Mouse (Mus musculus): ENCODE results near the gene Olfr666. TPM values are rescaled to one million over a fixed set of nuclear protein-coding genes. Genes with fewer than 3 reads are reported as not detected.
"Not testable (repeated sequence)": the region's sequence is repeated elsewhere in the genome, so short reads cannot be mapped to it uniquely, and the experiment has no call there.

Gene Olfr666
- not detected in 2 replicates for polyA plus RNA-seq (2012; rRNA removed)

DNA sequence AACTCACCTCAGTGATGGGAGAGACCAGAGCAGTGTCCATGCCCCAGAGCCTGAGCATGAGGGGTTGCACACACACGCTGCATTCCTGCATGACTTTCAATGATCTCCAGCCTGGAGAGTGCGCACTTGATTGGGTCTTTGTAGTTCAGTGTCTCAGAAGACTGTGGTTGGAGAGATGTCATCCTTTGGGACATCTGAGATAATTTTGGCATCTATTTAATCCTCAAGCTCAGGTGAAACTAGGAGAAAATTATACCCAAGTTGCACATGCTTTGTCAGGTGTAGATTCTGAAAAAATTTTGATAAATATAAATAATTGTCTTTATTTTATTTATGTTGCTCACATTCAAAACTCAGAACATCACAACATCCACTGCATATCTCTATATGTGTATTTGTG, at the start of gene Olfr666:
TSS of gene Olfr666 (minus strand) at position 101 of the 400 bp plus-strand sequence.
- DNase-seq, result no peak
- 78% methylated on average over 2 of the region's 2 CpGs for WGBS
- no peaks in the 10 kb centered on the region for H3K4me1 ChIP-seq (ENCODE audit: control insufficient read depth, insufficient read depth, low read length)
- TF ChIP-seq POLR2A (IDR thresholded peaks at IDR 0.05; ENCODE audit: borderline replicate concordance, extremely low read depth, low read depth, low read length), result no peak
- no peak for TF ChIP-seq CTCF (IDR thresholded peaks at IDR 0.05; ENCODE audit: insufficient read depth, low read length)
- H3K4me3 ChIP-seq (replicated peaks; ENCODE audit: extremely low read depth, low read depth, low read length), result no peak within 1 kb of the TSS

DNA sequence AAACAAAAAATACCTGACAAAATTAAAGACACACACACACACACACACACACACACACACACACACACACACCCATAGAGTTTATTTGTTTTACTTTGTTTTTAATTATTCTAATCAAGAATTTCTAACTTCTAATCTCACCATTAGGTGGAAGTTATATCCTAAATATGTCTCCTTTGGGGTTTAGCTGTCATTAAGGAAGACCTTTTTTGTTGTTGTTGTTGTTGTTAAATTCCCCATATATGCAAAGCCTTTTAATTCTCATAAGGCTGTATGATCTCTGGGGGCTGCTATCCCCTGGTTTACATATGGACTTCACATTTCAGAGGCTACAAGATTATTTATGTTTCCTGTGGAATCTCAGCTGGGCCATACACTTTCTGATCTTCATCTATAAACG, 38.2 kb upstream of the Olfr666 start, which contains the start of gene Olfr669:
TSS of gene Olfr669 (plus strand) at position 301 of the 400 bp plus-strand sequence.
- no peak for DNase-seq
- no peaks in the 10 kb centered on the region for H3K4me1 ChIP-seq (ENCODE audit: control insufficient read depth, insufficient read depth, low read length)
- no peak for TF ChIP-seq CTCF (IDR thresholded peaks at IDR 0.05; ENCODE audit: insufficient read depth, low read length)
- no peak for TF ChIP-seq POLR2A (IDR thresholded peaks at IDR 0.05; ENCODE audit: borderline replicate concordance, extremely low read depth, low read depth, low read length)
- no peak within 1 kb of the TSS for H3K4me3 ChIP-seq (replicated peaks; ENCODE audit: extremely low read depth, low read depth, low read length)
- 72% methylated on average over 1 of the region's 1 CpGs for WGBS

DNA sequence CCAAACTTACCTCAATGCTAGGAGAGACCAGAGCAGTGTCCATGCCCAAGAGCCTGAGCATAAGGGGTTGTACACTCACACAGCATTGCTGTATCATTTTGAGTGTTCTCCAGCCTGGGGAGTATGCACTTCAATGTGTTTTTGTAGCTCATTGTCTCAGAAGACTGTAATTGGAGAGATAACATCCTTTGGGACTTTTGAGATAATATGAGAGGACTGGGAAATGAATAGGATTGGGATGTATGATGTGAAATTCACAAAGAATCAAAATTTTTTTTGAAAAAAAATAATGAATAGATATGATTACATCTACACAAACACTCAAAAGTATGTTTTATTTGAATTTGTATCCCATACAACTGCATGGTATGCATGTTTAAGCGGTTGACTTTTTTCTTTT, 32.2 kb upstream of the Olfr666 start, which contains the start of gene Olfr668:
TSS of gene Olfr668 (minus strand) at position 101 of the 400 bp plus-strand sequence.
- WGBS, result 60% methylated on average over 1 of the region's 1 CpGs
- H3K4me1 ChIP-seq (ENCODE audit: control insufficient read depth, insufficient read depth, low read length), result no peaks in the 10 kb centered on the region
- TF ChIP-seq POLR2A (IDR thresholded peaks at IDR 0.05; ENCODE audit: borderline replicate concordance, extremely low read depth, low read depth, low read length) (no peak), CTCF (IDR thresholded peaks at IDR 0.05; ENCODE audit: insufficient read depth, low read length) (no peak)
- H3K4me3 ChIP-seq (replicated peaks; ENCODE audit: extremely low read depth, low read depth, low read length), result no peak within 1 kb of the TSS
- DNase-seq, result no peak

DNA sequence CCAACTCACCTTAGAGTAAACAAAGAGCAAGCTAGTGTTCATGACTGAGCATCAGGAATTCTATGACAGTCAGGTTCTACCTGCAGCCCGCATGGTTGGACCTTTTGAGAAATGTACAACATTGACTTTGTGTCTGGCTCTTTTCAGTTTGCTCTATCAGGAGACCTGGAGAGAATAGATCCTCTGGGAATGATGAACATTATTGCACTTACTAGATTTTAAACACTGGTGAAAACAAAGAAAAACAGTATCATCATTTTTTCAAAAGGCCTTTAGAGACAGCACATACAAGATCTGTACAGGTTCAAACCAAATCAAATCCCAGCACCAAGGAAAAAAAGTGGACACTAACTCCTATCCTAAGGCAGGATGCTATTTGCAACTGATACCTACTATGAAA, 25.6 kb upstream of the Olfr666 start, which contains the start of gene Olfr667:
TSS of gene Olfr667 (minus strand) at position 101 of the 400 bp plus-strand sequence.
- no peak for DNase-seq
- Histone ChIP-seq H3K4me3 (replicated peaks; ENCODE audit: extremely low read depth, low read depth, low read length) (no peak within 1 kb of the TSS), H3K4me1 (ENCODE audit: control insufficient read depth, insufficient read depth, low read length) (no peaks in the 10 kb centered on the region)
- 82% methylated on average over 1 of the region's 1 CpGs for WGBS
- TF ChIP-seq POLR2A (IDR thresholded peaks at IDR 0.05; ENCODE audit: borderline replicate concordance, extremely low read depth, low read depth, low read length), result no peak
- no peak for TF ChIP-seq CTCF (IDR thresholded peaks at IDR 0.05; ENCODE audit: insufficient read depth, low read length)

DNA sequence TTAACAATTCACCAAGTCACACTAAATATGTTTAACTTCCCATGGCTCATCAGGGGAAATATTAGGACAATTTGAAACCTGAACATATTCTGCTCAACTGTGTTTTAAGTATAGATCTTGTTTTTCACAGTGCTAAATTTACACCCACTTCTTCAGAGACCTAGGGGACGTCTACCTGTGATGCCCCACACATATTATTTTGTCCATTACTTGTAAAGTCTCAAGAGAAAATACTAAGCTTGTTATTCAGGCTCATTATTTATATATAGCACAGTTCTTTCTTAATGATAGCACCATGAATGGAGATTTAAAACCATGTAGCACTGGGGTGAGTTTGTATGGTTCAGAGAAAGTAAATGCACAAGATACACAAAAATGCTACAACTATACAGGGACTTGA, 18.0 kb downstream of the Olfr666 start, which contains the start of gene Olfr665:
TSS of gene Olfr665 (plus strand) at position 301 of the 400 bp plus-strand sequence.
- no peak for DNase-seq
- 15% methylated on average over 1 of the region's 1 CpGs for WGBS

DNA sequence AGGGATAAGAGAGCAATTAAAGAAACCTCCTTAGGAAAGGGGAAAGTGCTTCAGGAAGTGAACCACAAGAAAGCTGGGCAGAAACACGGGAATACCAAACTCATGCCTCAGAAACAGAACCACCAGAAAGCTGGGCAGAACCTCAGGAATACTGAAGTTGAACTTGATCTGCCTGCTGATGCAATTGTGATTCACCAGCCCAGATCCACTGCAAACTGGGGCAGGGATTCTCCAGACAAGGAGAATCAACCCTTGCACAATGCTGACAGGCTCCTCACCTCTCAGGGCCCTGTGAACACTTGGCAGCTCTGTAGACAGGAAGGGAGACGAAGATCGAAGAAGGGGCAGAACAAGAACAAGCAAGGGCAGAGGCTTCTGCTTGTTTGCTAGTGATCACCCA, 34.4 kb downstream of the Olfr666 start:
- H3K4me1 ChIP-seq (ENCODE audit: control insufficient read depth, insufficient read depth, low read length), result no peaks in the 10 kb centered on the region
- no peak for DNase-seq
- no peak overlapping the region for H3K4me3 ChIP-seq (replicated peaks; ENCODE audit: extremely low read depth, low read depth, low read length)
- WGBS, result 79% methylated on average over 3 of the region's 3 CpGs
- TF ChIP-seq CTCF (IDR thresholded peaks at IDR 0.05; ENCODE audit: insufficient read depth, low read length) (no peak), POLR2A (IDR thresholded peaks at IDR 0.05; ENCODE audit: borderline replicate concordance, extremely low read depth, low read depth, low read length) (no peak)

More for the DNA sequence above, 18.0 kb downstream of the Olfr666 start, which contains the start of gene Olfr665:
- TF ChIP-seq POLR2A (IDR thresholded peaks at IDR 0.05; ENCODE audit: borderline replicate concordance, extremely low read depth, low read depth, low read length), result no peak
- no peak for TF ChIP-seq CTCF (IDR thresholded peaks at IDR 0.05; ENCODE audit: insufficient read depth, low read length)
- H3K4me3 ChIP-seq (replicated peaks; ENCODE audit: extremely low read depth, low read depth, low read length), result no peak within 1 kb of the TSS
- H3K4me1 ChIP-seq (ENCODE audit: control insufficient read depth, insufficient read depth, low read length), result no peaks in the 10 kb centered on the region

DNA sequence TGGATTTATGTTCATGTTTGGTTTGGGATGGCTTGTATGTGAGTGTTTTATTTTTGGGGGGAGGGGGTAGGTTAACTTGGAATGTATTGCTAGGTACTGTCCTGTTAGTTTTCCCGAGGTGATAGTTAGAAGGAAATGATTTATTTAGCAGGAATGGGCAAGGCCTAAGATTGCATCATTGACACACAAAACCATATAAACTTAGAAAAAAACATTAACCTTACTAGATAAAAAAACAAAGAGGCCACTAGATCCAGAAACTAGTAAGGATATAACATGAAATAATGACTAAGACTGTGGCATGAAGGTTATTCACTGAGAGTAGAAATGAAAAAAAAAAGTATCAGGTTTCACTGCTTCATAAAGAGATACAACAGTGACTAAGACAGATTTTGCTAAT, 38.1 kb downstream of the Olfr666 start:
- DNase-seq, result no peak
- no peak for TF ChIP-seq CTCF (IDR thresholded peaks at IDR 0.05; ENCODE audit: insufficient read depth, low read length)
- no peak for TF ChIP-seq POLR2A (IDR thresholded peaks at IDR 0.05; ENCODE audit: borderline replicate concordance, extremely low read depth, low read depth, low read length)
- H3K4me1 ChIP-seq (ENCODE audit: control insufficient read depth, insufficient read depth, low read length), result no peaks in the 10 kb centered on the region
- H3K4me3 ChIP-seq (replicated peaks; ENCODE audit: extremely low read depth, low read depth, low read length), result no peak overlapping the region
- 59% methylated on average over 1 of the region's 1 CpGs for WGBS

DNA sequence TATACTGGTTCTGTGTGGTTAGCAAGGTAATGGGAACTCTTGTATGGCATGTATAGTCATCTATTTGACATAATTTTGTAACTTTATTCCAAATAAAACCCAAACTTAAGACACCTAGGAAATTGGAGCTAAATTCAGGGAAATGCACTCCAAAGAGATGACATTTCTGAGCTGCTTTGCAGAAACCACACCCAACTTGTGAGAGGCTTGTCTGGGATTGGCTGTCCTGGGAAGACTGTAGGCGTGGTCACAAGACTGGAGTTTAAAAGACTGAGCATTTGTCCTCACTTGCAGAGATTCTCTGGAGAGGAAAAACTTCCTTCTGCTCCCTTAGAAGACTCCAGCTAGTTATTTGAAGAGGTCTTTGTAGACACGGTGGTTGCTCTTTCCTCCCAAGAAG, 39.0 kb downstream of the Olfr666 start, which contains the start of gene Usp17la:
TSS of gene Usp17la (plus strand) at position 301 of the 400 bp plus-strand sequence.
- 70% methylated on average over 2 of the region's 2 CpGs for WGBS
- not testable (repeated sequence) for H3K4me1 ChIP-seq (ENCODE audit: control insufficient read depth, insufficient read depth, low read length); H3K4me3 ChIP-seq (replicated peaks; ENCODE audit: extremely low read depth, low read depth, low read length); DNase-seq

DNA sequence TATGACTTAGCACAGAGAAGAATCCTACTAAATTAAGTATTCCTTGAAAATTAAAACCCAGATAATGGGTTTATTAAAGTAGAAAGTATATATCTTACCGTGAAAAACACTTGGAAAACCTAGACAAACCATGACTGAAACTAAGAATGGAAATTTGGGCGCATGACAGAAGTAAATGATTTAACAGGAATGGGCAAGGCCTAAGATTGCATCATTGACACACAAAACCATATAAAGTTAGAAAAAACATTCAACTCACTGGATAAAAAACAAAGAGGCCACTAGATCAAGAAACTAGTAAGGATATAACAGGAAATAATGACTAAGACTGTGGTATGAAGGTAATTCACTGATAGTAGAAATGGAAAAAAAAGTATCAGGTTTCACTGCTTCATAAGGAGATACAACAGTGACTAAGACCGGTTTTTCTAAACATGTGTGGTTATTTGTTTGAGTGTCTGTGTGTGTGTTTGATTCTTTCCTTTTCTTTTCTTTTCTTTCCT, 40.5 kb downstream of the Olfr666 start:
- 68% methylated on average over 3 of the region's 3 CpGs for WGBS
- Histone ChIP-seq H3K4me3 (replicated peaks; ENCODE audit: extremely low read depth, low read depth, low read length) (no peak overlapping the region), H3K4me1 (ENCODE audit: control insufficient read depth, insufficient read depth, low read length) (no peaks in the 10 kb centered on the region)
- TF ChIP-seq POLR2A (IDR thresholded peaks at IDR 0.05; ENCODE audit: borderline replicate concordance, extremely low read depth, low read depth, low read length), result no peak
- no peak for TF ChIP-seq CTCF (IDR thresholded peaks at IDR 0.05; ENCODE audit: insufficient read depth, low read length)
- DNase-seq, result no peak

DNA sequence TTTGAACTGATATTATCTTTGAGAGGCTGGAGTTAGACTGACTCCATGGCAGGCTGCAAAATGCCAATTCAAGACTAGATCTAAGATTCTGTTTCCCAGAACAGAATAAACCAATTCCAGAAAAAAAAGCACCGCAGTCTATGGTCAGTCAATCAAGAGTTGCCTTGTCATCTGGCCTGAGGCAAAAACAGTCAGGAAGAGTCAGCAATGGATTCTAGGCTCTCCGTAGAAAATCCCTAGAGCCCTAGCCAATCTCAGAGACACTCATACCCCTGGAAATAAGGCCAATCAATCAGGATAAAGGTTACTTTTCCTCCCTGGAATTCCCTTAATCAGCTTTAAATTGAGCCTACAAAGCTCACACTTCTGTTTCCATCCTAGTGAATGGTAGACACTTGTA, 44.2 kb downstream of the Olfr666 start:
- not testable (repeated sequence) for H3K4me1 ChIP-seq (ENCODE audit: control insufficient read depth, insufficient read depth, low read length); H3K4me3 ChIP-seq (replicated peaks; ENCODE audit: extremely low read depth, low read depth, low read length); DNase-seq
- 77% methylated on average over 2 of the region's 2 CpGs for WGBS

Data from lung, adult 2 months (tissue).